In the genomic region with DNA sequence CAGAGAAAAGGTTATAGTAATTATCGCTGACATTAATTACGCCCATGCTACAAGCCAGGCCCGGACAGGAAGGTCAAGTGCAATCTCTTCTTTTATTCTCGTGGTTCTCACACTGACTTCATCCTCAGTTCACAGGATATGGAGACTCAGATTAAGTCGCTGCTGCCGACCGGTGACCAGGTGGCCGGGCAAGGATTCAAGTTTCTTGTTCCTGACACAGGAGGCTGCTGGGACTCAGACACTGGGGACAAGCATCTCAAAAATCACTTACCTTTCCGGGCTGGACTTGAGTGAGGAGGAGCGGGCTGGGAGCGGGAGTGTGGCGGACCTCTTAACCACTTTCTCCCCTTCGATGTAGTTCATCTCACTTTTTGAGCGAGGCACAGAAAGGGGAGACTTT, we compare ENCODE assay signal across 23 mouse cellular contexts.
DNase-seq lines count a peak whose midpoint lies in the region; ATAC-seq lines count a peak whose summit lies in the region.
"Had no signal": no experiment of that assay in that cellular context is flagged by ENCODE, and none has a peak within 500 bp of the region (broad histone marks: within the 10 kb centered on the region; RNA-seq: fewer than 3 reads in every experiment).

No protein-coding gene starts in this region.

- H3K36me3 ChIP-seq in kidney, embryonic 15.5 days, result peaks cover 12% of the 10 kb centered on the region; the same call in 1 of the 2 replicates
- H3K36me3 ChIP-seq: embryonic facial prominence, embryonic 10.5 days; forebrain, embryonic 10.5 days; hindbrain, embryonic 10.5 days; intestine, embryonic 15.5 days had no signal

- H3K9me3 ChIP-seq in kidney, embryonic 15.5 days (replicated peaks), result no peaks in the 10 kb centered on the region
- H3K9me3 ChIP-seq: embryonic facial prominence, embryonic 10.5 days; forebrain, embryonic 10.5 days; G1E; heart, embryonic 12.5 days; hindbrain, embryonic 10.5 days; intestine, embryonic 15.5 days had no signal

- no peak overlapping the region for H3K9ac ChIP-seq in kidney, embryonic 15.5 days
- H3K9ac ChIP-seq: heart, embryonic 12.5 days; hindbrain, embryonic 14.5 days; intestine, embryonic 15.5 days had no signal

- no peaks in the 10 kb centered on the region for H3K4me1 ChIP-seq in kidney, embryonic 15.5 days
- H3K4me1 ChIP-seq: intestine, embryonic 15.5 days had no signal

- no peak overlapping the region for H3K4me3 ChIP-seq in kidney, embryonic 15.5 days (replicated peaks)
- H3K4me3 ChIP-seq: embryonic facial prominence, embryonic 10.5 days; forebrain, embryonic 10.5 days; gastrocnemius, adult 2 months; heart, embryonic 12.5 days; hindbrain, embryonic 10.5 days; intestine, embryonic 15.5 days had no signal

- peak; percentile 20; the same call in 1 of the 2 replicates for ATAC-seq in cerebellum, adult (ENCODE audit: insufficient number of reproducible peaks, low FRiP score, low TSS enrichment)
- no peak for ATAC-seq in kidney, embryonic 15.5 days (replicated peaks; ENCODE audit: low FRiP score)
- ATAC-seq: CD4-positive, CD25-positive, alpha-beta regulatory T cell, adult 4 months; forebrain, embryonic 14.5 days; intestine, embryonic 15.5 days had no signal

- H3K27me3 ChIP-seq in kidney, embryonic 15.5 days, result no peaks in the 10 kb centered on the region
- H3K27me3 ChIP-seq: heart, embryonic 12.5 days; intestine, embryonic 15.5 days had no signal

- DNase-seq in cerebellum, postnatal 4 days (ENCODE audit: low spot score in 2 of 2), result no peak
- peak; percentile 59 for DNase-seq in cerebellum, adult 11 months
- peak; percentile 63 for DNase-seq in cerebellum, adult 8-10 months
- DNase-seq in cerebellum, postnatal 14 days, result peak; percentile 74 to 84
- no peak for DNase-seq in layer of hippocampus, adult 8-10 months (ENCODE audit: low spot score in 2 of 2)
- no peak for DNase-seq in retina, embryonic 14.5 days (ENCODE audit: low spot score)
- DNase-seq: adrenal gland, adult 8-10 months; adrenal gland, postnatal 36 days; B cell, adult 2 months; gastrocnemius, adult 2 months; gastrocnemius, postnatal 25 days; kidney, adult 18-20 months had no signal

- H3K27ac ChIP-seq in kidney, embryonic 15.5 days, result no peak overlapping the region
- H3K27ac ChIP-seq: embryonic facial prominence, embryonic 10.5 days; forebrain, embryonic 10.5 days; gastrocnemius, adult 2 months; hindbrain, embryonic 10.5 days; hindbrain, embryonic 14.5 days; intestine, embryonic 15.5 days had no signal

- 71% methylated on average over 14 of the region's 14 CpGs for WGBS in kidney, embryonic 15.5 days

- no peak overlapping the region for H3K4me2 ChIP-seq in kidney, embryonic 15.5 days
- H3K4me2 ChIP-seq: heart, embryonic 12.5 days; hindbrain, embryonic 14.5 days; intestine, embryonic 15.5 days had no signal

Comparison
In these comparisons a context has a peak if more than half of its experiments do, and no peak if none do; other contexts are left out.
1. DNase-seq: peak in cerebellum, adult 11 months (single experiment), cerebellum, adult 8-10 months (single experiment) and cerebellum, postnatal 14 days (2 of 2); none in cerebellum, postnatal 4 days (0 of 2), layer of hippocampus, adult 8-10 months (0 of 2) and retina, embryonic 14.5 days (single experiment).